Mouse (Mus musculus) kidney, adult 2 months (tissue): Measurements from ENCODE around the gene Wdr48.

Source experiments
- CTCF ChIP-seq: fragments of 200-500 bp; conservative IDR thresholded peaks from 2 replicates; pipeline ENCODE4 v1.5.1; 2011; ENCODE audit warnings: low read depth, mild to moderate bottlenecking, control low read depth, low read length, moderate library complexity, mixed read lengths; ENCODE audit not compliant: insufficient read depth, insufficient read length
- POLR2A ChIP-seq: fragments of 200-500 bp; IDR thresholded peaks from one replicate; pipeline ENCODE4 v1.6.1; 2011; ENCODE audit warnings: low read depth, low read length, control low read depth

DNA sequence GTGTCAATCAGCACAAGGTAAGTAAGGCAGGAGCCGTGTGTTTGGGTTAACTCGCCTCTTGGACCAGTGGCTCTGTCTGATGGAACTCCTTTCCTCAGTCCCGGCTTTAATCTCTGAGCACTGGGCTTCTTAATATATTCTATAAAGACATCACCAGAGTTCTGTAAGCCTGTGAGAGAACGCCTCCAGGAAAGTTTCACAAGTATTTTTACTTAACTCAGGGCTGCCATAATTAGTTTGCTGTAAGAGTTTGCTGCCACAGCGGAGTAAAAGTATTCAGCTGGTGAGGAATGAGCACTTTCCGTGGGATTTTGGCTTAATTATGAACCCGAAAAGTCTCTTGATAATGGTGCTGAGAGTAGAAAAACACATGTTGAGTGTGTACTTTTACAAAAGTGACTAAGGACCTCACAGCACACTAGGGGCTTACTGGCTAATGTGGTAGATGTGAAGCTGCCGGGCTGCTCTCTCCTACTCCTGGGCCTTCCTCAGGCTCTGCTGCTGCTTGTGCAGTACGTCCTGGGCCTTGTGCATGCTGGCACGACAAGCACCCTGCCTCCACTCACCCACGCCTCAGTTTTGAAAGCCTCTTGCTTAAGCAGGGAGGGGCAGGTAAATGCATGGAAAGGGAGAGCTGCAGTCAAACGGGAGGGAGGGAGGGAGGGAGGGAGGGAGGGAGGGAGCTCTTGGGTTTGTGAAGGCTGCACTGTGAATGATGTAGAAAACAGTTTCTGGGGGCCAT is 7.9 kb downstream of the Wdr48 start:
- TF ChIP-seq CTCF (no peak), POLR2A (no peak)
